Mouse (Mus musculus) heart, postnatal 0 days (tissue): Measurements from ENCODE around the gene Mlkl. TPM values are rescaled to one million over a fixed set of nuclear protein-coding genes. Genes with fewer than 3 reads are reported as not detected.

Experiments used
- ATAC-seq: fragments of 200-750 bp; cut with Nextera tagmentation; 2 replicates; pipeline ENCODE4 v1.8.0; 2017; ENCODE audit warnings: low read depth, moderate number of reproducible peaks, moderate library complexity; ENCODE audit not compliant: insufficient read depth
- DNase-seq: peaks from one replicate; pipeline ENCODE4 v3.0.0-alpha.2; 2016; ENCODE audit warnings: low spot score
- H3K27ac ChIP-seq: fragments of 300-500 bp; sonication (generic); 2 replicates; pipeline ENCODE4 v1.5.1; 2014; ENCODE audit warnings: low read depth, mild to moderate bottlenecking
- H3K27me3 ChIP-seq: fragments of 300-500 bp; sonication (generic); 2 replicates; pipeline ENCODE4 v1.6.1; 2014; ENCODE audit warnings: low read length, mixed read lengths; ENCODE audit not compliant: control insufficient read depth, insufficient read depth
- H3K36me3 ChIP-seq: fragments of 300-500 bp; sonication (generic); replicated peaks from 2 replicates; pipeline ENCODE4 v1.6.1; 2014; ENCODE audit warnings: low read length, mixed read lengths; ENCODE audit not compliant: control insufficient read depth, insufficient read depth
- H3K4me1 ChIP-seq: fragments of 300-500 bp; sonication (generic); 2 replicates; pipeline ENCODE4 v1.6.1; 2014; ENCODE audit warnings: antibody characterized with exemption; ENCODE audit not compliant: control insufficient read depth, insufficient read depth
- H3K4me2 ChIP-seq: fragments of 300-500 bp; sonication (generic); 2 replicates; pipeline ENCODE4 v1.6.1; 2014; ENCODE audit warnings: low read depth, mild to moderate bottlenecking, low read length, moderate library complexity
- H3K4me3 ChIP-seq: fragments of 300-500 bp; sonication (generic); 2 replicates; pipeline ENCODE4 v1.5.1; 2014; ENCODE audit warnings: low read depth, low read length
- H3K9ac ChIP-seq: fragments of 300-500 bp; sonication (generic); replicated peaks from 2 replicates; pipeline ENCODE4 v1.6.1; 2014; ENCODE audit warnings: low read depth, low read length, mixed read lengths
- H3K9me3 ChIP-seq: fragments of 300-500 bp; sonication (generic); replicated peaks from 2 replicates; pipeline ENCODE4 v1.6.1; 2016; ENCODE audit warnings: low read length; ENCODE audit not compliant: control insufficient read depth
- CTCF ChIP-seq: IDR thresholded peaks from 2 replicates; pipeline ENCODE4 v1.5.1; 2016; ENCODE audit warnings: antibody characterized with exemption, control low read depth, low read depth
- EP300 ChIP-seq: IDR thresholded peaks from 2 replicates; pipeline ENCODE4 v1.6.1; 2016; ENCODE audit warnings: antibody characterized with exemption, low read depth
- WGBS: fragments of 180-500 bp; shearing (Covaris S2); extraction: QIAGEN DNeasy Blood & Tissue Kit; methylation state at CpG from one replicate; pipeline ENCODE4 v1.1.7; 2014; 5-methylcytosine and 5-hydroxymethylcytosine counted together
- polyA plus RNA-seq: library from polyadenylated mRNA; unstranded; fragments of >200 nt; fragmentation: Nextera tagmentation; extraction: Ambion mirVana; gene quantifications from 2 replicates; pipeline ENCODE4 v1.2.1, GENCODE M21; 2015
- total RNA-seq: library from RNA; depleted of rRNA; stranded (reverse); fragments of >200 nt; gene quantifications from 2 replicates; pipeline ENCODE4 v1.2.3, GENCODE M21; 2014; ENCODE audit warnings: low replicate concordance; rRNA removed

Mlkl gene
- 0.58 and 3.1 TPM in 2 replicates for total RNA-seq
- polyA plus RNA-seq: 4.2 and 4.4 TPM in 2 replicates

GRCm38 (mm10) chr8:111337890-111338347 is at the start of gene Mlkl:
TSS of gene Mlkl (minus strand) at chr8:111338177.
- Histone ChIP-seq H3K9me3 (no peaks in the 10 kb centered on the region), H3K27me3 (no peaks in the 10 kb centered on the region), H3K9ac (peak within 1 kb of the TSS; percentile 27), H3K27ac (peak within 1 kb of the TSS; percentile 47), H3K4me1 (peaks cover 7% of the 10 kb centered on the region; the same call in 1 of the 2 replicates), H3K4me2 (peak within 1 kb of the TSS; percentile 72), H3K4me3 (peak within 1 kb of the TSS; percentile 53), H3K36me3 (no peaks in the 10 kb centered on the region)
- WGBS: under 1% methylated on average over 29 of the region's 29 CpGs
- TF ChIP-seq EP300 (no peak), CTCF (no peak)
- ATAC-seq (peak; percentile 62; the same call in 1 of the 2 replicates), DNase-seq (peak; percentile 63)

GRCm38 (mm10) chr8:111385915-111386314 is 47.9 kb upstream of the Mlkl start:
- TF ChIP-seq CTCF: no peak
- no peak for TF ChIP-seq EP300
- Histone ChIP-seq H3K4me2 (no peak overlapping the region), H3K27ac (no peak overlapping the region), H3K27me3 (peaks cover 33% of the 10 kb centered on the region), H3K4me3 (no peak overlapping the region), H3K36me3 (no peaks in the 10 kb centered on the region), H3K9me3 (no peaks in the 10 kb centered on the region), H3K4me1 (no peaks in the 10 kb centered on the region), H3K9ac (no peak overlapping the region)
- WGBS: 40% methylated on average over 9 of the region's 9 CpGs
- DNase-seq: no peak
- no peak for ATAC-seq

GRCm38 (mm10) chr8:111384628-111385027 is 46.7 kb upstream of the Mlkl start:
- 49% methylated on average over 2 of the region's 2 CpGs for WGBS
- TF ChIP-seq EP300: no peak
- no peak for TF ChIP-seq CTCF
- H3K27me3 ChIP-seq: peaks cover 21% of the 10 kb centered on the region
- H3K4me1 ChIP-seq: no peaks in the 10 kb centered on the region
- H3K9me3 ChIP-seq: no peaks in the 10 kb centered on the region
- H3K27ac ChIP-seq: no peak overlapping the region
- no peaks in the 10 kb centered on the region for H3K36me3 ChIP-seq
- DNase-seq (no peak), ATAC-seq (no peak)
- no peak overlapping the region for H3K4me2 ChIP-seq
- no peak overlapping the region for H3K4me3 ChIP-seq
- H3K9ac ChIP-seq: no peak overlapping the region

- ATAC-seq (no peak), DNase-seq (no peak)
- Histone ChIP-seq H3K4me2 (no peak overlapping the region), H3K4me3 (no peak overlapping the region), H3K27ac (no peak overlapping the region), H3K36me3 (no peaks in the 10 kb centered on the region), H3K9me3 (no peaks in the 10 kb centered on the region), H3K4me1 (no peaks in the 10 kb centered on the region), H3K27me3 (no peaks in the 10 kb centered on the region), H3K9ac (no peak overlapping the region)
- TF ChIP-seq EP300 (no peak), CTCF (no peak)
- 63% methylated on average over 6 of the region's 6 CpGs for WGBS
Observed at GRCm38 (mm10) chr8:111375192-111375591, 37.2 kb upstream of the Mlkl start.

- TF ChIP-seq EP300: no peak
- no peak for TF ChIP-seq CTCF
- Histone ChIP-seq H3K4me2 (no peak overlapping the region), H3K36me3 (no peaks in the 10 kb centered on the region), H3K27me3 (no peaks in the 10 kb centered on the region), H3K9ac (no peak overlapping the region), H3K4me3 (no peak overlapping the region), H3K9me3 (no peaks in the 10 kb centered on the region), H3K4me1 (no peaks in the 10 kb centered on the region), H3K27ac (no peak overlapping the region)
- no peak for DNase-seq
- WGBS: 64% methylated on average over 9 of the region's 9 CpGs
- ATAC-seq: no peak
Observed at GRCm38 (mm10) chr8:111369711-111370110, 31.7 kb upstream of the Mlkl start.

GRCm38 (mm10) chr8:111367350-111367749 is 29.4 kb upstream of the Mlkl start:
- ATAC-seq: no peak
- TF ChIP-seq CTCF: no peak
- TF ChIP-seq EP300: no peak
- Histone ChIP-seq H3K36me3 (no peaks in the 10 kb centered on the region), H3K4me2 (peak overlapping the region; percentile 44), H3K27ac (no peak overlapping the region), H3K27me3 (no peaks in the 10 kb centered on the region), H3K4me1 (no peaks in the 10 kb centered on the region), H3K9me3 (no peaks in the 10 kb centered on the region), H3K9ac (no peak overlapping the region), H3K4me3 (0 out of 2 replicates have a peak overlapping the region, but pooled peaks have one; percentile 5)
- DNase-seq: no peak
- 79% methylated on average over 8 of the region's 8 CpGs for WGBS
